Mouse (Mus musculus): ENCODE data around the gene Mest. TPM values are rescaled to one million over a fixed set of nuclear protein-coding genes. Genes with fewer than 3 reads are reported as not detected.

Mest gene
- total RNA-seq, 2 experiments from 2014 or later: 104 to 155 TPM

GRCm38 (mm10) chr6:30737548-30738463 is 14.5 kb downstream of the Mest start:
- DNase-seq: peak; percentile 84
- intact Hi-C loops (cut with DNase I): no loop called here

- DNase-seq: no peak
- intact Hi-C loops (cut with DNase I): no loop called here
Measured at GRCm38 (mm10) chr6:30738464-30739006, 15.2 kb downstream of the Mest start.

- intact Hi-C loops (cut with DNase I): no loop called here
- DNase-seq: peak; percentile 35
Measured at GRCm38 (mm10) chr6:30739177-30739747, 15.9 kb downstream of the Mest start.

GRCm38 (mm10) chr6:30744846-30745245 is 21.5 kb downstream of the Mest start:
- DNase-seq: no peak
- intact Hi-C loops (cut with DNase I): no loop called here

GRCm38 (mm10) chr6:30745591-30745990 is 22.2 kb downstream of the Mest start:
- DNase-seq: no peak
- intact Hi-C loops (cut with DNase I): no loop called here

- DNase-seq: no peak
- intact Hi-C loops (cut with DNase I): no loop called here
Measured at GRCm38 (mm10) chr6:30747631-30748357, 24.4 kb downstream of the Mest start.

GRCm38 (mm10) chr6:30748358-30748910 is 25.1 kb downstream of the Mest start:
- no peak for DNase-seq
- intact Hi-C loops (cut with DNase I): no loop called here

- DNase-seq: no peak
- intact Hi-C loops (cut with DNase I): no loop called here
Measured at GRCm38 (mm10) chr6:30749042-30749689, 25.8 kb downstream of the Mest start.

- intact Hi-C loops (cut with DNase I): no loop called here
- no peak for DNase-seq
Measured at GRCm38 (mm10) chr6:30749892-30750291, 26.5 kb downstream of the Mest start.

GRCm38 (mm10) chr6:30750482-30750881 is 27.1 kb downstream of the Mest start:
- intact Hi-C loops (cut with DNase I): no loop called here

GRCm38 (mm10) chr6:30751209-30751608 is 27.9 kb downstream of the Mest start:
- DNase-seq: no peak
- intact Hi-C loops (cut with DNase I): no loop called here

More at GRCm38 (mm10) chr6:30750482-30750881, 27.1 kb downstream of the Mest start:
- no peak for DNase-seq

Small RNA genes within 50 kb of the gene (microRNA-seq; reads per million reads assigned to microRNA genes)
- gene Mir335: 8,508 reads per million, percentile 94 among the genes with 10 or more reads in this experiment

Other genes starting within 250 kb of the Mest start
- 10 to 100 TPM; 17.7 to 19.7 TPM for gene Tmem209, start 213.8 kb upstream of the Mest start, total RNA-seq (2021)
- gene Ssmem1, start 213.7 kb upstream of the Mest start, total RNA-seq (2021): 1 to 10 TPM in 1 of 2 experiments, under 1 TPM in 1; 0.56 to 1.2 TPM
- 1 to 10 TPM; 4.2 to 4.7 TPM for gene Cpa2, start 182.0 kb upstream of the Mest start, total RNA-seq (2021)
- gene Cpa4, start 155.2 kb upstream of the Mest start, total RNA-seq (2021): under 1 TPM in 1 of 2 experiments, not detected in 1; 0.24 TPM
- gene Cpa5, start 112.5 kb upstream of the Mest start, total RNA-seq (2021): not detected
- not detected for gene Cpa1, start 84.3 kb upstream of the Mest start, total RNA-seq (2021)
- gene Cep41, start 29.8 kb upstream of the Mest start, total RNA-seq (2021): 10 to 100 TPM in 1 of 2 experiments, 1 to 10 TPM in 1; 7.4 to 10.9 TPM
- 10 to 100 TPM; 51.6 to 52.0 TPM for gene Copg2, start 173.2 kb downstream of the Mest start, total RNA-seq (2021)
- 1 to 10 TPM in 1 of 2 experiments, under 1 TPM in 1; 0.56 to 1.7 TPM for gene Tsga13, start 192.0 kb downstream of the Mest start, total RNA-seq (2021)
- under 1 TPM; 0.16 to 0.36 TPM for gene Klf14, start 235.5 kb downstream of the Mest start, total RNA-seq (2021)